Mouse (Mus musculus) gonadal fat pad, adult 2 months (tissue): Measurements from ENCODE around the gene Tmem267. TPM values are rescaled to one million over a fixed set of nuclear protein-coding genes. Genes with fewer than 3 reads are reported as not detected.

Source experiments
- polyA plus RNA-seq: library from polyadenylated mRNA; depleted of rRNA; stranded (reverse); fragments of >200 nt; gene quantifications from 2 replicates; pipeline ENCODE4 v1.2.3, GENCODE M21; 2012; rRNA removed

Tmem267 gene
- polyA plus RNA-seq, 1 experiment = 21.8 TPM

Other genes starting within 250 kb of the Tmem267 start
- 24.4 and 26.3 TPM in 2 replicates for gene Paip1, start 59.4 kb upstream of the Tmem267 start, polyA plus RNA-seq
- 29.2 and 29.3 TPM in 2 replicates for gene 4833420G17Rik, start 25.3 kb upstream of the Tmem267 start, polyA plus RNA-seq
- gene 3110070M22Rik, start 344 bp downstream of the Tmem267 start, polyA plus RNA-seq = 3.5 and 4.2 TPM in 2 replicates
- 1.5 and 1.6 TPM in 2 replicates for gene Ccl28, start 135.8 kb downstream of the Tmem267 start, polyA plus RNA-seq
- gene Hmgcs1, start 202.3 kb downstream of the Tmem267 start, polyA plus RNA-seq = 61.0 and 76.6 TPM in 2 replicates